In the genomic region with DNA sequence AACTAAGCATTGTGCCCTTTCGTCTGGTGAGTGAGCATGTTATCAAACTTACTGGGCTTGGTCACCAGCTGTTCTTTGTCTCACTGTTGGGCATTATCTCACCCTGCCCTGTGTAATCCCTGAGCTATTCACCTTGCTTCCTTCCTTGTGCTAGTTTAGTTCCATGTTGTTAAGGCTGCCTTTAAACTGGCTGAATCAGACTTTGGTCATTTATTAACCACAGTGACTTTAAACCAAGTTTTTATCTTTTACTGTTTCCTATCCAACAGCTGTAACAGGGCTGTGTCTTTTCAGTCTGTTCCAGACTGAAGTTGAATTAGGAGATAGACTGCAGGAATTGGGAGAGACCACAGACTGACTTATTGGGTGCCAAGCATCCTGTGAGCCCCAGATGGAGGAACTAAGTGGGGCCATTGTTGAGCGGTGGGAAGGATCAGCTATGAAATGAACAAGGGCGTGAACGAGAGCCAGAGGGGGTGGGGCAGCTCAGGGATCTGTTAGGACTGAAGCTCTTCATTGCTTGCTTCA, we compare ENCODE assay signal across 9 mouse cellular contexts. TPM values are rescaled to one million over a fixed set of nuclear protein-coding genes. Genes with fewer than 3 reads are reported as not detected.
DNase-seq lines count a peak whose midpoint lies in the region; ATAC-seq and TF ChIP-seq lines count a peak whose summit lies in the region.
"Had no signal": no experiment of that assay in that cellular context is flagged by ENCODE, and none has a peak within 500 bp of the region (broad histone marks: within the 10 kb centered on the region; RNA-seq: fewer than 3 reads in every experiment).

No protein-coding gene starts in this region.

- no peaks in the 10 kb centered on the region for H3K9me3 ChIP-seq in lung, postnatal 0 days (ENCODE audit: low read length)
- H3K9me3 ChIP-seq in stomach, postnatal 0 days (ENCODE audit: control insufficient read depth, low read length): no peaks in the 10 kb centered on the region
- H3K9me3 ChIP-seq in hindbrain, embryonic 12.5 days (replicated peaks): no peaks in the 10 kb centered on the region
- H3K9me3 ChIP-seq: neural tube, embryonic 13.5 days had no signal

- peak; percentile 44; the same call in 1 of the 2 replicates for ATAC-seq in lung, postnatal 0 days
- ATAC-seq in hematopoietic stem cell, adult 5-6 weeks (replicated peaks in 1 of 2; ENCODE audit: insufficient read depth in 1 of 2, low FRiP score in 2 of 2, low TSS enrichment in 1 of 2, low read depth in 1 of 2, poor library complexity in 2 of 2, severe bottlenecking in 2 of 2): peak; percentile 55 to 63
- ATAC-seq in stomach, postnatal 0 days (ENCODE audit: low FRiP score, low TSS enrichment): peak; percentile 96
- no peak for ATAC-seq in hindbrain, embryonic 12.5 days (ENCODE audit: low FRiP score)

- H3K4me3 ChIP-seq in lung, postnatal 0 days (ENCODE audit: low read depth, low read length): no peak overlapping the region
- no peak overlapping the region for H3K4me3 ChIP-seq in stomach, postnatal 0 days (ENCODE audit: low read depth, low read length)
- H3K4me3 ChIP-seq in cerebellum, adult 2 months (replicated peaks; ENCODE audit: insufficient read depth, low read depth, low read length): no peak overlapping the region
- no peak overlapping the region for H3K4me3 ChIP-seq in hindbrain, embryonic 12.5 days
- H3K4me3 ChIP-seq: neural tube, embryonic 13.5 days had no signal

- no peaks in the 10 kb centered on the region for H3K36me3 ChIP-seq in lung, postnatal 0 days (ENCODE audit: insufficient read depth, low read length)
- H3K36me3 ChIP-seq in stomach, postnatal 0 days (ENCODE audit: control insufficient read depth, insufficient read depth, low read length): no peaks in the 10 kb centered on the region
- 0 out of 2 replicates have a peak, but pooled peaks cover 5% of the 10 kb centered on the region for H3K36me3 ChIP-seq in hindbrain, embryonic 12.5 days

- TF ChIP-seq CTCF in lung, postnatal 0 days (IDR thresholded peaks at IDR 0.05): no peak
- no peak for TF ChIP-seq CTCF in stomach, postnatal 0 days (IDR thresholded peaks at IDR 0.05; ENCODE audit: low read depth)
- TF ChIP-seq CTCF in cerebellum, adult 2 months (IDR thresholded peaks at IDR 0.05; ENCODE audit: borderline replicate concordance, insufficient read depth, low read depth, low read length): no peak

- no peak overlapping the region for H3K4me2 ChIP-seq in lung, postnatal 0 days (replicated peaks; ENCODE audit: low read depth, low read length)
- H3K4me2 ChIP-seq in stomach, postnatal 0 days (replicated peaks; ENCODE audit: low read depth): peak overlapping the region; percentile 11; the same call in 1 of the 2 replicates
- H3K4me2 ChIP-seq in hindbrain, embryonic 12.5 days (replicated peaks): no peak overlapping the region
- H3K4me2 ChIP-seq: neural tube, embryonic 13.5 days had no signal

- WGBS in lung, postnatal 0 days: 29% methylated on average over 4 of the region's 4 CpGs
- 21% methylated on average over 4 of the region's 4 CpGs for WGBS in stomach, postnatal 0 days
- whole genome bisulfite sequencing in cerebellum, adult 2 months: 22% methylated on average over 4 of the region's 4 CpGs
- WGBS in hindbrain, embryonic 12.5 days: 63% methylated on average over 4 of the region's 4 CpGs

- H3K4me1 ChIP-seq in lung, postnatal 0 days (ENCODE audit: insufficient read depth, low read depth, low read length): no peaks in the 10 kb centered on the region
- H3K4me1 ChIP-seq in stomach, postnatal 0 days (replicated peaks; ENCODE audit: control insufficient read depth, insufficient read depth): 0 out of 2 replicates have a peak, but pooled peaks cover 2% of the 10 kb centered on the region
- no peaks in the 10 kb centered on the region; the same call in 1 of the 2 replicates for H3K4me1 ChIP-seq in cerebellum, adult 2 months (ENCODE audit: control insufficient read depth, insufficient read depth, low read length)
- H3K4me1 ChIP-seq in hindbrain, embryonic 12.5 days: no peaks in the 10 kb centered on the region
- H3K4me1 ChIP-seq: neural tube, embryonic 13.5 days had no signal

- TF ChIP-seq EP300 in lung, postnatal 0 days (IDR thresholded peaks at IDR 0.05): no peak
- TF ChIP-seq EP300 in stomach, postnatal 0 days (optimal IDR thresholded peaks at IDR 0.05): no peak

- DNase-seq in lung, postnatal 0 days (ENCODE audit: low spot score): peak; percentile 24
- DNase-seq in lung, postnatal 4 days: no peak
- DNase-seq in kidney, postnatal 4 days: peak; percentile 58 to 72
- peak; percentile 68 for DNase-seq in stomach, postnatal 0 days (ENCODE audit: low spot score)
- no peak for DNase-seq in cerebellum, adult 2 months
- no peak for DNase-seq in left cerebral cortex, adult 11 months (ENCODE audit: low spot score)

- no peaks in the 10 kb centered on the region for H3K27me3 ChIP-seq in lung, postnatal 0 days (replicated peaks; ENCODE audit: insufficient read depth, low read length)
- H3K27me3 ChIP-seq in stomach, postnatal 0 days (ENCODE audit: control insufficient read depth, insufficient read depth, low read length): no peaks in the 10 kb centered on the region
- H3K27me3 ChIP-seq in cerebellum, adult 2 months (ENCODE audit: control insufficient read depth, insufficient read depth, low read length): no peaks in the 10 kb centered on the region
- no peaks in the 10 kb centered on the region for H3K27me3 ChIP-seq in hindbrain, embryonic 12.5 days
- H3K27me3 ChIP-seq: neural tube, embryonic 13.5 days had no signal

- no peak overlapping the region for H3K9ac ChIP-seq in lung, postnatal 0 days (replicated peaks; ENCODE audit: low read depth)
- H3K9ac ChIP-seq in stomach, postnatal 0 days (ENCODE audit: low read length): no peak overlapping the region
- H3K9ac ChIP-seq in hindbrain, embryonic 12.5 days: no peak overlapping the region
- H3K9ac ChIP-seq: neural tube, embryonic 13.5 days had no signal

- no peak for TF ChIP-seq POLR2A in cerebellum, adult 2 months (IDR thresholded peaks at IDR 0.05; ENCODE audit: borderline replicate concordance, insufficient read depth, low read length)

- no peak overlapping the region for H3K27ac ChIP-seq in lung, postnatal 0 days (ENCODE audit: low read length)
- peak overlapping the region; percentile 82 for H3K27ac ChIP-seq in stomach, postnatal 0 days (replicated peaks)
- H3K27ac ChIP-seq in cerebellum, adult 2 months (ENCODE audit: insufficient read depth, low read length): no peak overlapping the region
- no peak overlapping the region for H3K27ac ChIP-seq in hindbrain, embryonic 12.5 days
- H3K27ac ChIP-seq: neural tube, embryonic 13.5 days had no signal

RNA-seq across cellular contexts. Expression of a gene that starts 10.7 kb away (rescaled TPM):
- polyA plus RNA-seq in lung, postnatal 0 days (2015; fragmentation: Nextera tagmentation; extraction: Ambion mirVana): 35.4 and 35.9 TPM in 2 replicates
- 59.2 and 76.6 TPM in 2 replicates for total RNA-seq in hematopoietic stem cell, adult 5-6 weeks (2017)
- polyA plus RNA-seq in stomach, postnatal 0 days (2015; fragmentation: Nextera tagmentation; extraction: Ambion mirVana): 26.7 and 27.3 TPM in 2 replicates
- polyA plus RNA-seq in cerebellum, adult 2 months (2012; rRNA removed): 55.4 and 59.6 TPM in 2 replicates
- 45.8 and 48.0 TPM in 2 replicates for polyA plus RNA-seq in hindbrain, embryonic 12.5 days (2016; fragmentation: Nextera tagmentation; extraction: Ambion mirVana)

RNA-seq across cellular contexts. Expression of a gene that starts 47.9 kb away (rescaled TPM):
- 4.2 and 4.5 TPM in 2 replicates for polyA plus RNA-seq in lung, postnatal 0 days (2015; fragmentation: Nextera tagmentation; extraction: Ambion mirVana)
- total RNA-seq in hematopoietic stem cell, adult 5-6 weeks (2017): 11.6 and 16.0 TPM in 2 replicates
- polyA plus RNA-seq in stomach, postnatal 0 days (2015; fragmentation: Nextera tagmentation; extraction: Ambion mirVana): 6.3 and 6.4 TPM in 2 replicates
- polyA plus RNA-seq in cerebellum, adult 2 months (2012; rRNA removed): 1.1 and 1.2 TPM in 2 replicates
- 2.1 and 2.4 TPM in 2 replicates for polyA plus RNA-seq in hindbrain, embryonic 12.5 days (2016; fragmentation: Nextera tagmentation; extraction: Ambion mirVana)

RNA-seq across cellular contexts. Expression of a gene that starts 52.4 kb away (rescaled TPM):
- polyA plus RNA-seq in lung, postnatal 0 days (2015; fragmentation: Nextera tagmentation; extraction: Ambion mirVana): 13.3 and 14.1 TPM in 2 replicates
- total RNA-seq in hematopoietic stem cell, adult 5-6 weeks (2017): 25.6 and 38.5 TPM in 2 replicates
- 13.7 and 13.9 TPM in 2 replicates for polyA plus RNA-seq in stomach, postnatal 0 days (2015; fragmentation: Nextera tagmentation; extraction: Ambion mirVana)
- polyA plus RNA-seq in cerebellum, adult 2 months (2012; rRNA removed): 19.5 and 20.6 TPM in 2 replicates
- 17.0 and 18.1 TPM in 2 replicates for polyA plus RNA-seq in hindbrain, embryonic 12.5 days (2016; fragmentation: Nextera tagmentation; extraction: Ambion mirVana)

Comparison
In these comparisons a context has a peak if more than half of its experiments do, and no peak if none do; other contexts are left out.
1. DNase-seq: peak in lung, postnatal 0 days (single experiment), kidney, postnatal 4 days (2 of 2) and stomach, postnatal 0 days (single experiment); none in lung, postnatal 4 days (0 of 2), cerebellum, adult 2 months (0 of 2) and left cerebral cortex, adult 11 months (single experiment).